Mouse (Mus musculus) Patski (cell line): ENCODE results near the gene Il13ra2. TPM values are rescaled to one million over a fixed set of nuclear protein-coding genes. Genes with fewer than 3 reads are reported as not detected.
A peak's percentile ranks its signal among the peaks of the same experiment; 100 is the strongest.
"Not testable (repeated sequence)": the region's sequence is repeated elsewhere in the genome, so short reads cannot be mapped to it uniquely, and the experiment has no call there.

Source experiments
- ATAC-seq: fragments of 100-300 bp; one replicate; pipeline ENCODE4 v1.8.0; 2021
- CTCF ChIA-PET: fragments of 350-600 bp; sonication (Branson Sonifier 250); formaldehyde crosslinking; loops from one replicate; lab custom pipeline; 2022; ENCODE audit warnings: inconsistent platforms; lab: Charles Lee
- POLR2A ChIA-PET: fragments of 350-600 bp; sonication (Branson Sonifier 250); formaldehyde crosslinking; loops from one replicate; lab custom pipeline; 2022; ENCODE audit warnings: antibody characterized with exemption, inconsistent platforms; lab: Charles Lee
- DNase-seq: peaks from one replicate; pipeline ENCODE4 v3.0.0-alpha.2; 2011; ENCODE audit warnings: low read depth, low spot score
- H3K27me3 ChIP-seq: fragments of 371-371 bp; one replicate; pipeline ENCODE4 v1.5.1; 2021
- CTCF ChIP-seq: fragments of 100-300 bp; IDR thresholded peaks from one replicate; pipeline ENCODE4 v1.5.1; 2021
- in situ Hi-C: fragments of 300-500 bp; cut with MboI; formaldehyde crosslinking; loops from 3 replicates; pipeline ENCODE4 v1.11.1; 2018; ENCODE audit warnings: low pct_unique_long_range_greater_than_20kb, mixed read lengths
- polyA plus RNA-seq: library from polyadenylated mRNA; unstranded; gene quantifications from one replicate; pipeline ENCODE4 v1.2.3, GENCODE M21; 2021

Il13ra2 gene
- 0.73 TPM for polyA plus RNA-seq

DNA sequence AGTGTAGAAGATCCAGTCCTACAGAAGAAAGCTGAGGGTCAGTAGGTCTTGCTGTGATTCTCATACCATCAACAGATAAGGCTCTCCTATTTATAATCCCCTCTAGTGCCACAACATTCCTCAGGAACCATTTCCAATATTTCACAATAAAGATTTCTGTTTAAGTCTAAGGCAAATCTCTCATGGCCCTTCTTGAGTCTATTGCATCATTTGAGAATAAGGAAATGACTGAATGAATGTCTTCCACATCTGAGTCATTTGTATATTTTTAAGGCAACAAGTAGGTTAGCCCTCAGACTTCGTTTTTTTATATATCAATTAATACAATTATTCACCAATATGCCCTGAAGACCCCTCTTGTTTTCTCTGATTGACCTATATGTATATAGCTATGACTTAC is at the start of gene Il13ra2:
Gene Il13ra2, minus strand, starts transcription at position 64 of the 400 bp plus-strand sequence.
- in situ Hi-C loops = no loop called here
- TF ChIP-seq CTCF = no peak
- CTCF ChIA-PET = interaction anchor here (1.4 kb wide), 1 partner anchor 17 kb away, joined by 4 read pairs; no protein-coding TSS in a partner anchor

DNA sequence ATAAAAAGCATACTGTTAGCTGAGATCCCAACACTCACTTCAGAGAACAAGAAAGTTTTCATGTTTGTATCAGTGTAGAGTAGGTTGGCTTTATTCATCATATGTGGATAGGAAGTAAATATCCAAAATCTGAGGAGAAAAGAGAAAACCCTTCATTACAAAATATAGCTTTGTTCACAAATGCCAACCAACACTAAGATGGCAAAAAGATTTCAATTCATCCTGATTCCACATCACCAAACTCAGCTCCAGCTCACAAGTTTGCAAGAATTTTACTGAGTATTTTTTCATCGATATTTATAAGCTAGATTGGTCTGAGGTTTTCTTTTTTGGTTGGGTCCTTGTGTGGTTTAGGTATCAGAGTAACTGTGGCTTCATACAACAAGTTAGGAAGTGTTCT is 24.6 kb upstream of the Il13ra2 start, which contains the start of gene Vmn1r239-ps:
Gene Vmn1r239-ps, minus strand, starts transcription at position 101 of the 400 bp plus-strand sequence.
- in situ Hi-C loops, ATAC-seq, DNase-seq, POLR2A ChIA-PET, CTCF ChIA-PET, H3K27me3 ChIP-seq: not testable (repeated sequence)

More for the DNA sequence above, at the start of gene Il13ra2:
- POLR2A ChIA-PET = interaction anchor here (0.6 kb wide), 1 partner anchor 10 kb away, joined by 3 read pairs; no protein-coding TSS in a partner anchor
- H3K27me3 ChIP-seq = peaks cover 10% of the 10 kb centered on the region
- no peak for ATAC-seq
- DNase-seq = no peak

DNA sequence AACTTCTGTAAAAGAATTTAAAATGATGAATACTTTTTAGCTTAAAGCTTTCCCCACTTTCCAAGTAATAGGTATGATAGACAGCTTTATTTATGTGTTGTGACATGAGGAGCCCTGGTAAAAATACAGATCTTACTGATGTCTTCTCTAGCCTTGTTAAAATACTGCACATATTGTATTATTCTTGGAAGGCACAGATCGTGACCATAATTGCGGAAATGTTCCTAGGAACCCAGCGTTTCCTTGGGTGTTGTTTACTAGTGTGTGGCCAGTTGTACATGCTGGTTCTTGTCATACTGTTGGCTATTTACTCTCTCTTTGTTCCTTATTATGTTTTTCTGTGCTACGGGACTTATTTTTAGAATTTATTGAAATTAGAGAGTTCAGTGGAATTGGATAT is 14.4 kb upstream of the Il13ra2 start:
- no peak for TF ChIP-seq CTCF
- ChIA-PET POLR2A (no interaction called here), CTCF (no interaction called here)
- in situ Hi-C loops = no loop called here
- ATAC-seq = no peak
- DNase-seq = no peak
- H3K27me3 ChIP-seq = peaks cover 5% of the 10 kb centered on the region

DNA sequence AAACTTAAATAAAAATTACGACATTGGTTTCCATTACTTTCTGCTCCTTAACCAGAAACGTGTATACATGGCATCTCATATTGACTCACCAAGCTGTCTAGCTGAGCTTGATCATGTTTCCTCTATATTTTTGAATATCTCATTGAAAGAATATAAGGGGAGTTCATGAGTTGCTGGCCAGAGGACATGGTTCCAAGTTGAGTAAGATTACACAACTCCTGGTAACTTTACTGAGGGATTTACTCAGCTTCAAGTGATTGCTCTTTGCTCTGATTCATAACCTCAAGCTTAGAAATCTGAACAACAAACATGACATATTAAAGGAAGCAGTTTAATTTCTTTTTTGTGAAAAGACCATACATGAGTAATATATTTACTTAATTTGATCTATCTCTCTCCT is 6.4 kb upstream of the Il13ra2 start:
- H3K27me3 ChIP-seq = peaks cover 5% of the 10 kb centered on the region
- no peak for TF ChIP-seq CTCF
- ATAC-seq (peak; percentile 47), DNase-seq (no peak)
- in situ Hi-C loops = no loop called here
- ChIA-PET CTCF (no interaction called here), POLR2A (no interaction called here)

DNA sequence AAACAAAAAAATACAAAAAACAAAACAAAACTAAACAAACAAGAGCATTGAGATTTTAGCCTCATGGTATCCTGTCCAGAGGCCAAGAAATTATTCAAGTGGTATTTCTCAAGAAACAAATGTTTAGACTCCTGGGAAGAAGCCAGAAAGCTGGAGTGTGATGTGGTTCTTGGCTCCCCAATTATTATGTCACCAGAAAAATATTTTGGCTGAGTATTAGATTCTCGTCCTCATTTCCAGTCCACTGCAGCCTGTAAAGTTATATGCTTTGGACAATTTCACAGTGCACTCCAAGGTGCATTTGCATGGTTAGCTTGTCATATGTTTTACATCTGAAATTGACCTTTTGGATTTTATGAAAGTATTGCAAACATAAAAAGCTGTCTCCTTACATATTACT is 761 bp upstream of the Il13ra2 start:
- ChIA-PET POLR2A (no interaction called here), CTCF (no interaction called here)
- no peak for DNase-seq
- peak; percentile 47 for ATAC-seq
- in situ Hi-C loops = no loop called here
- TF ChIP-seq CTCF = no peak
- H3K27me3 ChIP-seq = peaks cover 8% of the 10 kb centered on the region

DNA sequence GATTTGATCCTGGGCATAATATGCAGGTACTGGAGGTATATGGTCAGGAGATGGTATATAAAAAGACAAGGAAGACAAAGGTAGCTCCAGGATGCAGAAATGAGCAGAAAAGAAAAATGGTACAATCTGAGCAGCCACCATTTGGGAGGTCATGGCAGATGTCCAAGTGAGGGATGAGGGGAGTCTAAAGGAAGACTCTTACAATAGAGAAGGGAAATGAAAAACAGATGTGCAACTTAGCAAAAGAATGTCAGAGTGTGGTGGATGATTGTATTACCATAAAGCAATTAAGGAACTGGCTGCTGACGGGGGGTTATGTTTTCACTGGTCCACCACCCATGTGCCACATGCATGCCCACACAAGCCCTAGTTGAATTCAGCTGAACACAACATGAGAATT is 35.5 kb downstream of the Il13ra2 start:
- ChIA-PET POLR2A (no interaction called here), CTCF (no interaction called here)
- DNase-seq (no peak), ATAC-seq (no peak)
- TF ChIP-seq CTCF = no peak
- in situ Hi-C loops = no loop called here
- H3K27me3 ChIP-seq = peaks cover 51% of the 10 kb centered on the region

DNA sequence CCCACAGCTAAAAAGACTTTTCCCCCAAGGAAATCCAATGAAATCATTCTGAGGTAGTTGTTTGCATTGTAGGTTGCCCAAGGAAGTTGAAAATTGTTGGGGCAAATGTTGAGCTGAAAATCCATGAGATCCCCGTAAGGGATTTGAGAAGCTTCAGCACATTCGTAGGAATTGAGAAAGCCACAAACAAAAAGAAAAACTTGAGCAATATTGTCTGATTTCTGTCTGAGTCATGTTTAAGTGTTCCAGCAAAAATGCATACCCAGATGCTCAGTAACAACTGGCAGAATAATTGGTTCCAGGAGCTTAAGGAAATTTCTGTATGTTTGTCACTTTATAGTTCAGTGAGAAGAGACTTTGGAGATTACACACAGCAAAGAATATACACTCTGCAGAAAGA is 79.8 kb downstream of the Il13ra2 start:
- ChIA-PET POLR2A (no interaction called here), CTCF (no interaction called here)
- H3K27me3 ChIP-seq = peaks cover 22% of the 10 kb centered on the region
- no peak for DNase-seq
- TF ChIP-seq CTCF = no peak
- in situ Hi-C loops = no loop called here
- ATAC-seq = no peak

Other genes with a start within 250 kb of the Il13ra2 start
- gene Vmn1r239-ps, start 24.5 kb upstream of the Il13ra2 start, polyA plus RNA-seq = not detected
- 1.3 TPM for gene Lrch2, start 124.9 kb upstream of the Il13ra2 start, polyA plus RNA-seq